Mouse (Mus musculus) liver, adult (tissue): ENCODE results near the gene Efs.

Experiments used
- GATA4 ChIP-seq: IDR thresholded peaks from 2 replicates; pipeline ENCODE4 v1.6.1; 2014; ENCODE audit warnings: mild to moderate bottlenecking, low read length; ENCODE audit not compliant: insufficient replicate concordance

The Efs gene

DNA sequence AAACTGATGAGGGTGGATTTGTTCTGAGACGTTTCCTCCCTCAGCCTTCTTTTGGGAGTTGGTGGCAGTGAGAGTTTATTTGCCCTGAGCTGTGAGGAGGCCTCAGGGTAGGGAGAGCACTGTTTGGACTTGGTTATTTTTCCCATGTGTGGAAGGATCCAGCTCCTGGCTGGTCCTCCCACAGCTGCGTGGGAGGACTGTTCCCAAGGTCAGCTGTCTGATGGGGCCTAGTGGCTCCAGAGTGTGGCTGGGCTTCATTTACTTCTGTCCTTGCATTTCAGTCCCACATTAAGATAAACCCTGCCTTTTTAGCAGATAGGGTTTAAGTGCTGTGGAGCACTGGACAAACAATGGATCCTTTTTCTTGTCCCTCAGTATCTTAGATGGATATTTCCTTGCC is 28.5 kb downstream of the Efs start:
- TF ChIP-seq GATA4 = no peak

DNA sequence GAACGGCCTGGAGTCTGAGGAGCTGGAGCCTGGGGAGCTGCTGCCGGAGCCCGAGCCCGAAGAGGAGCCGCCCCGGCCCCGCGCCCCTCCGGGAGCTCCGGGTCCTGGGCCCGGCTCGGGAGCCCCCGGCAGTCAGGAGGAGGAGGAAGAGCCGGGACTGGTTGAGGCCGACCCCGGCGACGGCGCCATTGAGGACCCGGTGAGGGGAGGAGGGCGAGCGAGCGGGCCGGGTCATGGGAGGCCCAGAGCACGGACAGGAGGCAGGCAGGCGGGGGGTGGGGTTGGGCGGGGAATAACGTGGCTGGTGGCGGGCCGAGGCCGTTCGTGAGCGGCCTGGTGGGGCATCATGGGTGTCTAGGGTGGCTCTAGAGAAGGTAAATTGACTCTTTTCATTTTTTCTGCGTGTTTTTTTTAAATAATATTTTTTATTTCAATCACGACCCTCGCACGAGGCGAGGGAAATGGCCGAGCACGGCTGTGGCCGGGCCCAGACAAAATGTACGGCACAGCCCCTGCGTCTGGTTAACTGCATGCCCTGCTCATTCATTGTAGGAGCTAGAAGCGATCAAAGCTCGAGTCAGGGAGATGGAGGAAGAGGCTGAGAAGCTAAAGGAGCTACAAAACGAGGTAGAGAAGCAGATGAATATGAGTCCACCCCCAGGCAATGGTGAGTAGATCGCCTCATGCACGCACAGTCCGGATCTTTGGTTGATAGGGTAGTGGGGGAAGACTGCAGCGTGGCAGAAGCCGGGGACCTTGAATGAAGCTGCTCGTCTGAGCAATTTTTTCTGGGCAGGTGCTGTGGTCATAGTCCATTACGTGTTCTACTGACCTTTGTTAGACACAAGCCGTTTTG is 31.4 kb downstream of the Efs start:
- no peak for TF ChIP-seq GATA4

- TF ChIP-seq GATA4 = no peak; the same call in 1 of the 2 replicates
Measured at GRCm38 (mm10) chr14:54893651-54894181, 32.2 kb downstream of the Efs start.

DNA sequence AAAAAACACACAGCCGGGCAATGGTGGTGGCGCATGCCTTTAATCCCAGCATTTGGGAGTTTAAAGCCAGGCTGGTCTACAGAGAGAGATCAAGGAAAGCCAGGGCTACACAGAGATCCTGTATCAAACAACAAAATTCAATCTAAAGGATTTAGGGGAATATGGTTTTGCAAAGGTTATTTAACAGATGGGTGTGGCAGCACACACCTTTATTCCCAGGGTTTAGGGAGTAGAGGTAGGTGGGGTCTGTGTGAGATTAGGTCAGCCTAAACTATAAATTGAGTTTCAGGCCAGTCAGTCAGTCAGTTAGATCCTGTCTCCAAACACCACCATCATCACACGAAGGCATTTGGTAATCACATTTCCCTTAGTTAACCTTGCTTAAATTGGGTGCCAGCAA is 33.7 kb downstream of the Efs start, which contains the start of gene Pabpn1:
Gene Pabpn1, plus strand, starts transcription at position 301 of the 400 bp plus-strand sequence.
- TF ChIP-seq GATA4 = no peak

GRCm38 (mm10) chr14:54885309-54885708 is 40.6 kb downstream of the Efs start:
- TF ChIP-seq GATA4 = no peak

GRCm38 (mm10) chr14:54884022-54884712 is 41.8 kb downstream of the Efs start:
- no peak for TF ChIP-seq GATA4

DNA sequence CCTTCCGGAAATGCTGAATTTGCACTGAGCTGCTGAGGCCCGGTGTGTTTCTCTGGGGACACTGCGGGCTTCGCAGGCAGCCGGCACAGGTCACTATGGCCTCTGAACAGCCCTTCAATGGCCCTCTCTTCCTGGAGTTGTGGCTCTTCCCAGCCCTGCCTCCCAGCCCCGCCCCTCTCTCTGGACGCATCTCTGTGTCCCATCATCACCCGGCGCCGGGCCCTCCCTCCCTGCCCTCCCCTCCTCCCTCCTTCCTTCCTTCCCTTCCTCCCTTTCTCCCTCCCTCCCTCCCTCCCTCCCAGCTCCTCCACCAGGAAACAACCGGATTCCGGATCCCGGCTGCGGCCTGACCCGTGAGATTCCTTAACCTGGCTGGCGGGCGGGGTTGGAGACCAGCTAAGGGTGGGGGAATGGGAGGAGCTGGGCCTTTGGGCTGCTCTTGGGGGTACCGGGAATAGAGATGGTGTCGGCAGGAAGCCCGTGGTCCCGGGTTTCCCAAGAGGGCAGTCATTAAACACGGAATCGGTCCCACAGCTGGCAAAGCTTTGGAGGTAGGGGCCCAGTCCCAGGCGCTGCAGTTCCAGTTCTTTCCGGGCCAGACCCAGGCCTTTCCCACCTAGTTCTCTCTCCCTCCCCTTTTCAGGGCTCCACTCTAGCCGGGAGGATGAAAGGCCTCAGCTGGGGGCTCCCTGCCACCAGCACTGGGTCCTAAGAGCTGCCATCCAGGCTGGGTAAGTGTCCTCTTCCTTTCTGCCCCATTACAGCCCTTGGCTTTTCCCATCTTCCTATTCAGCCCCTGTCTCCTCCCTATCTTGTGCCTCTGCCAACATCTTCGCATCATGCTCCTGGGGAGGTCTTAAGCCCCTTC is 42.5 kb downstream of the Efs start, which contains the start of the genes Bcl2l2 and Gm20521:
Gene Bcl2l2, plus strand, starts transcription at position 224 of the 868 bp plus-strand sequence.
Gene Gm20521, plus strand, starts transcription at position 288 of the 868 bp plus-strand sequence.
- no peak for TF ChIP-seq GATA4

DNA sequence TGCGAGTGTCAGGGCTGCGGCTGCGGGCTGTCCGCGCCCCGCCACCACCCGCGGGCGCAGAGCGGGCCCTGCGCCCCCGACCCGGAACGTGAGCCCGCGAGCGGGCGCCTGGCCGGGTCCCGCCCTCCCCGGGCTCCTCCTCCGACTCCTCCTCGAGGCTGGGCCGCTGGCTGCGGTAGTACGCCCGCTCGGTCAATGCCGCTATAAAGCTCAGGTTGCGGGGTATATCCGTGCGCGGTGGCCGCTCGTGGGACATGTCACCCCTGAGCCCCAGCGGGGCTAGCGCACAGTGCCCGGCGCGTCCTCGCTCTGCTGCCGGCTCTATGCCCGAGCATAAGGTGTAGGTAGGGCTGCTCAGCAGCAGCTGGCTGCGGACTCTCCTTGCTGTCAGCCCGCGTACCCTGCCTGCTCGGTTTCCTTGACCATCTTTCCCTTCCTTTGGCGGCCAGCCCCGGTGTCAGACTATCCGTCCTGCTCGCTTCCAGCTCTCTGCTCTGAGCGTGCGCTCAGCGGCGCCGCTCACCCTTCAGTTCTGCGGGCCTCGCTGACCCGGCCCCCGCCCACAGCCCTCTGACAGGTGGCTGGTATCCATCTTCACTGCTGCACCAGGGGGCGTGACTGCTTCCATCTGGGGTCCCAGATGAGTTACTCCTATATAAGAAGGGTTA is 48.7 kb downstream of the Efs start, which contains the start of gene Ppp1r3e:
Gene Ppp1r3e, minus strand, starts transcription at position 503 of the 668 bp plus-strand sequence.
- TF ChIP-seq GATA4 = no peak

- no peak for TF ChIP-seq GATA4
Measured at GRCm38 (mm10) chr14:54876539-54877047, 49.3 kb downstream of the Efs start.

- no peak for TF ChIP-seq GATA4
Measured at GRCm38 (mm10) chr14:54875844-54876538, 49.9 kb downstream of the Efs start.

DNA sequence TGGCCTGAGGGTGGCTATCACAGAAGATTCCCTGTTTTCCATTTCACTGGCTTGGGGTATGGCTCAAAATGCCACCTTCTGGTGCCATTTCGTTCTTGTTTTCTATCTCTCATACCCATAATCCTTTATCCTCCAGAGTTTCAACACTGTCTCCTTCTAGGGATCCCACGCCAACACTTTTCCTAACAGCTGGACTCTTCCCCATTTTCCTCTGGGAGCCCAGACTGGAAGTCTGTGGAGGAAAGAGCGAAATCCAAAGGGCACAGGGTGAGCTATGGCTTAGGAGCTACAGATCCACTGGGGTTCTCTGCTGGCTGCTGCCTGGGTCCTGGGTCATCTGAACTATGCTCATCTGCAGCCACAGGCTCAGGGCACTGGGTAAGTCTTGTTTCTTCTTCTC is 51.8 kb downstream of the Efs start:
- no peak for TF ChIP-seq GATA4

- TF ChIP-seq GATA4 = no peak
Measured at GRCm38 (mm10) chr14:54870861-54871260, 55.1 kb downstream of the Efs start, which contains the start of gene Homez. TSS of gene Homez (minus strand) at chr14:54870961.

DNA sequence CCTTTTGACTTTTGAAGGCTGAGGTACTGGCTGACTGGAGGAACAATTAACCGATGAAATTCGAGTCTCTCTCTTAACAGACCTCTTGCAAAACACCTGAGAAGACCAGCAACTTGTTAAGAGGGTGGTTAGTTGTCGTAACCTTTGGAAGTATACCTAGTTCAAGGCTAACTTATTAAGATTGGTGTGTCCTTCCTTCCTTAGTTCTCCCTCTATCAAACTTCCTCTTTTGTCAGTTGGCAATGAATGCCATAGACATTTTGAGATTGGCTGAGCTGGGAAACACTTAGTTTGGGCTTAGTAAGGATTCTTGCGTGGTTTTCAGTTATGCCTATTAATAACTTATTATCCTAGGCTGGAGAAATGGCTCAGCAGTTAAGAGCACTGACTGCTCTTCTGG is 57.9 kb downstream of the Efs start:
- no peak for TF ChIP-seq GATA4
